Mouse (Mus musculus) MEL (cell line): ENCODE data around the gene Serping1. TPM values are rescaled to one million over a fixed set of nuclear protein-coding genes. Genes with fewer than 3 reads are reported as not detected.

Source experiments
- DNase-seq: peaks from one replicate; pipeline ENCODE4 v3.0.0; 2011; ENCODE audit warnings: low read depth, low spot score
- H3K27ac ChIP-seq: 2 replicates; pipeline ENCODE4 v1.5.1; 2012; ENCODE audit warnings: low read depth, mild to moderate bottlenecking, control low read depth, low read length, moderate library complexity; ENCODE audit not compliant: control insufficient read depth
- H3K27me3 ChIP-seq, 2 experiments: fragments of 150-350 bp in 1 of 2; sonication (generic) in 1 of 2; 2 replicates each; pipeline ENCODE4 v1.6.1; 2012; ENCODE audit warnings: low read length in 2 of 2, mild to moderate bottlenecking in 2 of 2, improper control_type of control experiment in 1 of 2, moderate library complexity in 1 of 2; ENCODE audit not compliant: insufficient read depth in 2 of 2, control insufficient read depth in 1 of 2
- H3K36me3 ChIP-seq, 2 experiments: 2 replicates each; pipeline ENCODE4 v1.6.1; 2012 to 2014; ENCODE audit warnings: low read length in 2 of 2, improper control_type of control experiment in 1 of 2, inconsistent platforms in 1 of 2, mild to moderate bottlenecking in 1 of 2; ENCODE audit not compliant: insufficient read depth in 2 of 2, control insufficient read depth in 1 of 2
- H3K4me1 ChIP-seq, 2 experiments: fragments of 150-350 bp in 1 of 2; sonication (generic) in 1 of 2; 2 replicates each; pipeline ENCODE4 v1.6.1; 2012; ENCODE audit warnings: low read length in 2 of 2, improper control_type of control experiment in 1 of 2, mild to moderate bottlenecking in 1 of 2; ENCODE audit not compliant: insufficient read depth in 2 of 2, control insufficient read depth in 1 of 2
- H3K4me3 ChIP-seq, 2 experiments: fragments of 150-350 bp in 1 of 2; sonication (generic) in 1 of 2; 2 replicates each; pipeline ENCODE4 v1.5.1; 2012; ENCODE audit warnings: low read depth in 2 of 2, low read length in 2 of 2, mild to moderate bottlenecking in 2 of 2, moderate library complexity in 2 of 2, control low read depth in 1 of 2, improper control_type of control experiment in 1 of 2; ENCODE audit not compliant: control insufficient read depth in 1 of 2, insufficient read depth in 1 of 2
- H3K79me2 ChIP-seq: 2 replicates; pipeline ENCODE4 v1.6.1; 2012; ENCODE audit warnings: mild to moderate bottlenecking, low read length, moderate library complexity; ENCODE audit not compliant: control insufficient read depth, poor library complexity, insufficient read depth
- H3K9ac ChIP-seq: 2 replicates; pipeline ENCODE4 v1.6.1; 2012; ENCODE audit warnings: low read depth, mild to moderate bottlenecking, control low read depth, low read length, moderate library complexity; ENCODE audit not compliant: control insufficient read depth, poor library complexity, severe bottlenecking
- H3K9me3 ChIP-seq: fragments of 150-350 bp; sonication (generic); replicated peaks from 2 replicates; pipeline ENCODE4 v1.6.1; 2012; ENCODE audit warnings: mild to moderate bottlenecking, low read length, improper control_type of control experiment, moderate library complexity; ENCODE audit not compliant: insufficient read depth
- CTCF ChIP-seq, 3 experiments: IDR thresholded peaks in 2 of 3; conservative IDR thresholded peaks in 1 of 3; 2 replicates each; pipeline ENCODE4 v1.5.1; 2011 to 2012; ENCODE audit warnings: low read length in 3 of 3, low read depth in 2 of 3, mild to moderate bottlenecking in 2 of 3, improper control_type of control experiment in 1 of 3, inconsistent platforms in 1 of 3, mixed read lengths in 1 of 3, moderate library complexity in 1 of 3; ENCODE audit not compliant: control insufficient read depth in 1 of 3, insufficient read depth in 1 of 3, poor library complexity in 1 of 3, severe bottlenecking in 1 of 3
- EP300 ChIP-seq, 2 experiments: IDR thresholded peaks; 2 replicates each; pipeline ENCODE4 v1.6.1; 2011; ENCODE audit warnings: improper control_type of control experiment in 2 of 2, low read length in 2 of 2, low read depth in 1 of 2, mild to moderate bottlenecking in 1 of 2
- HCFC1 ChIP-seq: IDR thresholded peaks from 2 replicates; pipeline ENCODE4 v1.6.1; 2012; ENCODE audit warnings: low read depth, mild to moderate bottlenecking, inconsistent platforms, low read length, improper control_type of control experiment, moderate library complexity
- JUND ChIP-seq: IDR thresholded peaks from 2 replicates; pipeline ENCODE4 v1.6.1; 2011; ENCODE audit warnings: low read depth, mild to moderate bottlenecking, improper control_type of control experiment, low read length
- KAT2A ChIP-seq: conservative IDR thresholded peaks from 2 replicates; pipeline ENCODE4 v1.6.1; 2012; ENCODE audit warnings: low read depth, low read length, improper control_type of control experiment, inconsistent platforms
- MAX ChIP-seq: IDR thresholded peaks from 2 replicates; pipeline ENCODE4 v1.6.1; 2011; ENCODE audit warnings: low read length, improper control_type of control experiment
- MYB ChIP-seq: IDR thresholded peaks from 2 replicates; pipeline ENCODE4 v1.6.1; 2011; ENCODE audit warnings: mild to moderate bottlenecking, low read depth, low read length, improper control_type of control experiment
- RAD21 ChIP-seq: IDR thresholded peaks from 2 replicates; pipeline ENCODE4 v1.6.1; 2011; ENCODE audit warnings: mild to moderate bottlenecking, low read depth, low read length, improper control_type of control experiment
- RCOR1 ChIP-seq: IDR thresholded peaks from 2 replicates; pipeline ENCODE4 v1.6.1; 2012; ENCODE audit warnings: low read depth, mild to moderate bottlenecking, inconsistent platforms, low read length, improper control_type of control experiment
- SIN3A ChIP-seq: IDR thresholded peaks from 2 replicates; pipeline ENCODE4 v1.6.1; 2012; ENCODE audit warnings: low read length, improper control_type of control experiment, inconsistent platforms
- TBP ChIP-seq: IDR thresholded peaks from 2 replicates; pipeline ENCODE4 v1.8.0; 2011; ENCODE audit warnings: low read depth, low read length, improper control_type of control experiment
- TCF12 ChIP-seq: IDR thresholded peaks from 2 replicates; pipeline ENCODE4 v1.6.1; 2014; ENCODE audit warnings: low read depth, mild to moderate bottlenecking, inconsistent platforms, low read length, improper control_type of control experiment, moderate library complexity
- USF2 ChIP-seq, 2 experiments: IDR thresholded peaks; 2 replicates each; pipeline ENCODE4 v1.6.1; 2011 to 2012; ENCODE audit warnings: improper control_type of control experiment in 2 of 2, low read length in 2 of 2, borderline replicate concordance in 1 of 2, inconsistent platforms in 1 of 2, low read depth in 1 of 2, mild to moderate bottlenecking in 1 of 2; ENCODE audit not compliant: insufficient read depth in 1 of 2
- ZKSCAN1 ChIP-seq: IDR thresholded peaks from 2 replicates; pipeline ENCODE4 v1.6.1; 2012; ENCODE audit warnings: low read depth, mild to moderate bottlenecking, inconsistent platforms, low read length, improper control_type of control experiment, moderate library complexity
- ZNF384 ChIP-seq: IDR thresholded peaks from 2 replicates; pipeline ENCODE4 v1.6.1; 2012; ENCODE audit warnings: low read depth, mild to moderate bottlenecking, inconsistent platforms, low read length, improper control_type of control experiment
- polyA plus RNA-seq, 2 experiments: library from polyadenylated mRNA; stranded (reverse) in 1 of 2; unstranded in 1 of 2; fragments of >175 nt in 1 of 2; fragments of >200 nt in 1 of 2; gene quantifications; 2 replicates each; pipeline versions ENCODE4 v1.2.1 to v1.2.4; 2012; ENCODE audit warnings: low replicate concordance in 2 of 2, low read depth in 1 of 2; ENCODE audit not compliant: insufficient read length in 2 of 2, insufficient read depth in 1 of 2, missing spikeins in 1 of 2
- total RNA-seq: library from RNA; depleted of rRNA; stranded (reverse); fragments of 300-350 nt; gene quantifications from 2 replicates; pipeline ENCODE4 v1.2.3, GENCODE M21; 2012

Gene Serping1
- total and polyA plus RNA-seq, 3 experiments: not detected

- TF ChIP-seq MYB: no peak
- TF ChIP-seq TBP: no peak
- TF ChIP-seq RAD21: no peak
- no peak for TF ChIP-seq RCOR1
- no peak for TF ChIP-seq CTCF (IDR thresholded peaks at IDR 0.05 in 2 of 3, conservative IDR thresholded peaks at IDR 0.05 in 1 of 3; ENCODE audit: control insufficient read depth in 1 of 3, insufficient read depth in 1 of 3, low read depth in 2 of 3, low read length in 3 of 3, poor library complexity in 1 of 3, severe bottlenecking in 1 of 3)
- TF ChIP-seq ZKSCAN1: no peak
- no peak for TF ChIP-seq EP300 (IDR thresholded peaks at IDR 0.05; ENCODE audit: low read depth in 1 of 2, low read length in 2 of 2)
- TF ChIP-seq MAX: no peak
- TF ChIP-seq HCFC1: no peak
- TF ChIP-seq ZNF384: no peak
- peaks cover 4% of the 10 kb centered on the region in 2 experiments for H3K27me3 ChIP-seq
These were observed 15.2 kb upstream of the Serping1 start for GRCm38 (mm10) chr2:84790418-84790817.

GRCm38 (mm10) chr2:84788316-84788715 is 13.1 kb upstream of the Serping1 start:
- Histone ChIP-seq H3K4me3 (no peak overlapping the region), H3K9ac (no peak overlapping the region), H3K9me3 (no peaks in the 10 kb centered on the region), H3K27ac (no peak overlapping the region), H3K27me3 (peaks cover 4% of the 10 kb centered on the region in 2 experiments), H3K79me2 (no peaks in the 10 kb centered on the region), H3K4me1 (no peaks in the 10 kb centered on the region), H3K36me3 (peaks cover 0 to under 1% of the 10 kb centered on the region in 2 experiments; a peak in 2 of 4 replicates)
- TF ChIP-seq JUND (no peak), ZKSCAN1 (no peak), ZNF384 (no peak), USF2 (IDR thresholded peaks at IDR 0.05; ENCODE audit: borderline replicate concordance in 1 of 2, insufficient read depth in 1 of 2, low read depth in 1 of 2, low read length in 2 of 2) (no peak), SIN3A (no peak), KAT2A (no peak), TCF12 (no peak)
- no peak for DNase-seq

More at GRCm38 (mm10) chr2:84790418-84790817, 15.2 kb upstream of the Serping1 start:
- H3K36me3 ChIP-seq: peaks cover 0 to 3% of the 10 kb centered on the region in 2 experiments; a peak in 2 of 4 replicates
- H3K9me3 ChIP-seq: no peaks in the 10 kb centered on the region
- H3K4me1 ChIP-seq: peaks cover 0 to 5% of the 10 kb centered on the region in 2 experiments; a peak in 1 of 4 replicates
- no peak for DNase-seq
- H3K9ac ChIP-seq: no peak overlapping the region
- no peak overlapping the region for H3K4me3 ChIP-seq
- no peak overlapping the region for H3K27ac ChIP-seq
- H3K79me2 ChIP-seq: no peaks in the 10 kb centered on the region
